Mouse (Mus musculus) neural tube, embryonic 11.5 days (tissue): ENCODE measurements around the gene Agt. TPM values are rescaled to one million over a fixed set of nuclear protein-coding genes. Genes with fewer than 3 reads are reported as not detected.
A peak's percentile ranks its signal among the peaks of the same experiment; 100 is the strongest.

Experiments
- ATAC-seq: fragments of 200-750 bp; cut with Nextera tagmentation; 2 replicates; pipeline ENCODE4 v1.8.0; 2017; ENCODE audit warnings: moderate number of reproducible peaks, mild to moderate bottlenecking, moderate TSS enrichment, moderate library complexity; ENCODE audit not compliant: insufficient read depth, low FRiP score, low TSS enrichment
- DNase-seq: peaks from one replicate; pipeline ENCODE4 v3.0.0-alpha.2; 2015; ENCODE audit warnings: low spot score
- H3K27ac ChIP-seq: fragments of 300-500 bp; sonication (generic); 2 replicates; pipeline ENCODE4 v1.5.1; 2014; ENCODE audit warnings: low read depth, mild to moderate bottlenecking, low read length
- H3K27me3 ChIP-seq: fragments of 300-500 bp; sonication (generic); 2 replicates; pipeline ENCODE4 v1.6.1; 2014; ENCODE audit warnings: mild to moderate bottlenecking, low read length, mixed read lengths; ENCODE audit not compliant: control insufficient read depth, insufficient read depth
- H3K36me3 ChIP-seq: fragments of 300-500 bp; sonication (generic); 2 replicates; pipeline ENCODE4 v1.6.1; 2014; ENCODE audit warnings: mild to moderate bottlenecking, low read length, moderate library complexity, mixed read lengths; ENCODE audit not compliant: control insufficient read depth, insufficient read depth
- H3K4me1 ChIP-seq: fragments of 300-500 bp; sonication (generic); 2 replicates; pipeline ENCODE4 v1.6.1; 2014; ENCODE audit warnings: low read length, mixed read lengths; ENCODE audit not compliant: control insufficient read depth, insufficient read depth
- H3K4me2 ChIP-seq: fragments of 300-500 bp; sonication (generic); 2 replicates; pipeline ENCODE4 v1.6.1; 2014; ENCODE audit warnings: low read depth, mild to moderate bottlenecking, moderate library complexity
- H3K4me3 ChIP-seq: fragments of 300-500 bp; sonication (generic); 2 replicates; pipeline ENCODE4 v1.5.1; 2014; ENCODE audit warnings: low read depth, low read length
- H3K9ac ChIP-seq: fragments of 300-500 bp; sonication (generic); 2 replicates; pipeline ENCODE4 v1.6.1; 2014; ENCODE audit warnings: mild to moderate bottlenecking, low read length
- H3K9me3 ChIP-seq: fragments of 300-500 bp; sonication (generic); 2 replicates; pipeline ENCODE4 v1.6.1; 2016; ENCODE audit warnings: low read length; ENCODE audit not compliant: control insufficient read depth
- WGBS: fragments of 180-500 bp; shearing (Covaris S2); extraction: QIAGEN DNeasy Blood & Tissue Kit; methylation state at CpG from one replicate; pipeline ENCODE4 v1.1.7; 2014; 5-methylcytosine and 5-hydroxymethylcytosine counted together
- polyA plus RNA-seq: library from polyadenylated mRNA; unstranded; fragments of >200 nt; fragmentation: Nextera tagmentation; extraction: Ambion mirVana; gene quantifications from 2 replicates; pipeline ENCODE4 v1.2.1, GENCODE M21; 2014

Gene Agt
- polyA plus RNA-seq, 1 experiment from 2014 or later = 0.12 TPM

- Histone ChIP-seq H3K9ac (no peak overlapping the region), H3K36me3 (no peaks in the 10 kb centered on the region), H3K27me3 (no peaks in the 10 kb centered on the region), H3K4me1 (no peaks in the 10 kb centered on the region), H3K4me2 (no peak overlapping the region), H3K4me3 (no peak overlapping the region), H3K27ac (no peak overlapping the region), H3K9me3 (no peaks in the 10 kb centered on the region)
- ATAC-seq (no peak), DNase-seq (no peak)
- 84% methylated on average over 6 of the region's 6 CpGs for WGBS
Measured at GRCm38 (mm10) chr8:124567126-124567525, 2.4 kb downstream of the Agt start.

DNA sequence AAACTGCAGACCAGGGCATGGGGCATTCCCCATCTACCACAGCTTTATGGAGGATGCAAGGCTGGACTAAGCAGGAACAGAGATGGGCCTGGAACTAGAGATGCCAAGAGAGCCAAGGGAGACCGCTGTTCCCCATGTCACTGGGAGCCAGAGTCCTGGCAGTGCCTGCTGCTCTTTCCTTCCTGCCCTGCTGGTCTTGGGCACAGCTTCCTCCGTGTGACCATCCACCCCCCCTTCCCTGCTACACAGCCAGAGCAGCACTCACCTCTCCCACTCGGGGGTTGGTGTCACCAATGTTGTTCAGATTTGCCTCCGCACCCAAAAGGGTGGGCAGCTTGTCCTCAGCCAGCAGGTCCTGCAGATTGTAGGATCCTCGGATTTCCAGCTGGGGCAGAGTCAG lies 12.0 kb downstream of the Agt start:
- no peak for DNase-seq
- no peak for ATAC-seq
- Histone ChIP-seq H3K27me3 (no peaks in the 10 kb centered on the region), H3K4me1 (no peaks in the 10 kb centered on the region; the same call in 1 of the 2 replicates), H3K4me2 (no peak overlapping the region), H3K4me3 (no peak overlapping the region), H3K9me3 (no peaks in the 10 kb centered on the region), H3K9ac (no peak overlapping the region), H3K27ac (no peak overlapping the region), H3K36me3 (no peaks in the 10 kb centered on the region; the same call in 1 of the 2 replicates)
- WGBS = 65% methylated on average over 5 of the region's 5 CpGs

DNA sequence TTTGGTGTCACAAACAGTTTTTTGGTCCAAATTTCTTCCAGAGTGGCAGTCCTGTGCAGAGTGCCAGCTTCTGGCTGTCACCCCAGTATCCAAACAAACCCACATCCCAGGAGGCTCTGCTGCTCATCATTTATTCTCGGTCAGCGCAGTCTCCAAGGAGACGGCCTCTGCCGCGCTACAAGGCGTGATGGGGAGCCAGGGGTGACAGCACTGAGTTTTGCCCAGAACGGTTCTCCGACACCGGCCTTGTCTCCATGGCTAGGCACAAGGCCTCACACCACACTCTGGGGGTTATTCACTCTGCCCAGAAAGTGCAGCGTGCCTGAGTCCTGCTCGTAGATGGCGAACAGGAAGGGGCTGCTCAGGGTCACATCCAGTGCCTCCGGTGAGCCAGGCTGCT lies 12.8 kb downstream of the Agt start:
- Histone ChIP-seq H3K27ac (no peak overlapping the region), H3K4me3 (no peak overlapping the region), H3K27me3 (no peaks in the 10 kb centered on the region), H3K4me1 (no peaks in the 10 kb centered on the region; the same call in 1 of the 2 replicates), H3K9me3 (no peaks in the 10 kb centered on the region), H3K4me2 (no peak overlapping the region), H3K36me3 (peaks cover 2% of the 10 kb centered on the region; the same call in 1 of the 2 replicates), H3K9ac (no peak overlapping the region)
- DNase-seq (peak; percentile 67), ATAC-seq (no peak)
- WGBS = 57% methylated on average over 13 of the region's 13 CpGs

GRCm38 (mm10) chr8:124556164-124556563 lies 13.3 kb downstream of the Agt start:
- Histone ChIP-seq H3K4me2 (no peak overlapping the region), H3K27me3 (no peaks in the 10 kb centered on the region), H3K27ac (no peak overlapping the region), H3K36me3 (peaks cover 3% of the 10 kb centered on the region), H3K9me3 (no peaks in the 10 kb centered on the region), H3K4me3 (no peak overlapping the region), H3K4me1 (no peaks in the 10 kb centered on the region; the same call in 1 of the 2 replicates), H3K9ac (no peak overlapping the region)
- WGBS = 85% methylated on average over 7 of the region's 7 CpGs
- DNase-seq (no peak), ATAC-seq (no peak)

- H3K36me3 ChIP-seq = peaks cover 7% of the 10 kb centered on the region
- ATAC-seq (no peak), DNase-seq (no peak)
- 85% methylated on average over 7 of the region's 7 CpGs for WGBS
- no peaks in the 10 kb centered on the region; the same call in 1 of the 2 replicates for H3K4me1 ChIP-seq
- no peaks in the 10 kb centered on the region for H3K27me3 ChIP-seq
- H3K4me2 ChIP-seq = no peak overlapping the region
- no peak overlapping the region for H3K27ac ChIP-seq
- no peaks in the 10 kb centered on the region for H3K9me3 ChIP-seq
- H3K9ac ChIP-seq = no peak overlapping the region
- no peak overlapping the region for H3K4me3 ChIP-seq
Measured at GRCm38 (mm10) chr8:124555113-124555750, 14.3 kb downstream of the Agt start.

- H3K27me3 ChIP-seq = no peaks in the 10 kb centered on the region
- H3K4me3 ChIP-seq = no peak overlapping the region
- ATAC-seq (no peak), DNase-seq (no peak)
- no peak overlapping the region for H3K4me2 ChIP-seq
- no peaks in the 10 kb centered on the region for H3K9me3 ChIP-seq
- H3K27ac ChIP-seq = no peak overlapping the region
- H3K36me3 ChIP-seq = peaks cover 22% of the 10 kb centered on the region
- H3K4me1 ChIP-seq = no peaks in the 10 kb centered on the region
- H3K9ac ChIP-seq = no peak overlapping the region
- WGBS = 91% methylated on average over 15 of the region's 15 CpGs
Measured at GRCm38 (mm10) chr8:124551011-124551661, 18.4 kb downstream of the Agt start.

GRCm38 (mm10) chr8:124548187-124548586 lies 21.3 kb downstream of the Agt start:
- DNase-seq (no peak), ATAC-seq (no peak)
- Histone ChIP-seq H3K36me3 (peaks cover 27% of the 10 kb centered on the region), H3K4me3 (no peak overlapping the region), H3K27ac (no peak overlapping the region), H3K9ac (no peak overlapping the region), H3K4me2 (no peak overlapping the region), H3K9me3 (no peaks in the 10 kb centered on the region), H3K4me1 (no peaks in the 10 kb centered on the region), H3K27me3 (no peaks in the 10 kb centered on the region)
- 88% methylated on average over 1 of the region's 1 CpGs for WGBS

GRCm38 (mm10) chr8:124547269-124547668 lies 22.2 kb downstream of the Agt start:
- no peaks in the 10 kb centered on the region for H3K4me1 ChIP-seq
- whole genome bisulfite sequencing = 68% methylated on average over 11 of the region's 11 CpGs
- H3K27ac ChIP-seq = no peak overlapping the region
- no peak overlapping the region for H3K4me2 ChIP-seq
- no peak for DNase-seq
- no peaks in the 10 kb centered on the region for H3K27me3 ChIP-seq
- no peaks in the 10 kb centered on the region for H3K9me3 ChIP-seq
- H3K36me3 ChIP-seq = peaks cover 28% of the 10 kb centered on the region
- no peak overlapping the region for H3K9ac ChIP-seq
- no peak overlapping the region for H3K4me3 ChIP-seq
- ATAC-seq = no peak

GRCm38 (mm10) chr8:124546815-124547214 lies 22.7 kb downstream of the Agt start:
- DNase-seq = no peak
- Histone ChIP-seq H3K9ac (no peak overlapping the region), H3K36me3 (peaks cover 27% of the 10 kb centered on the region), H3K4me1 (no peaks in the 10 kb centered on the region), H3K27me3 (no peaks in the 10 kb centered on the region), H3K27ac (no peak overlapping the region), H3K4me2 (no peak overlapping the region), H3K4me3 (no peak overlapping the region), H3K9me3 (no peaks in the 10 kb centered on the region)
- no peak for ATAC-seq
- 92% methylated on average over 7 of the region's 7 CpGs for WGBS
